Mouse (Mus musculus) small intestine, adult 2 months (tissue): ENCODE results near the gene Wdr92. TPM values are rescaled to one million over a fixed set of nuclear protein-coding genes. Genes with fewer than 3 reads are reported as not detected.

ENCODE experiments used
- H3K27ac ChIP-seq: fragments of 200-500 bp; 2 replicates; pipeline ENCODE4 v1.5.1; 2012; ENCODE audit warnings: low read depth, low read length, control low read depth, inconsistent platforms; ENCODE audit not compliant: insufficient read depth
- H3K27me3 ChIP-seq: fragments of 200-500 bp; 2 replicates; pipeline ENCODE4 v1.6.1; 2012; ENCODE audit warnings: mild to moderate bottlenecking, moderate library complexity, low read length, inconsistent platforms; ENCODE audit not compliant: control insufficient read depth, insufficient read depth
- H3K36me3 ChIP-seq: fragments of 200-500 bp; 2 replicates; pipeline ENCODE4 v1.6.1; 2012; ENCODE audit warnings: mild to moderate bottlenecking, low read length, control low read depth, inconsistent platforms; ENCODE audit not compliant: control insufficient read depth, insufficient read depth
- H3K4me1 ChIP-seq: fragments of 200-500 bp; 2 replicates; pipeline ENCODE4 v1.6.1; 2012; ENCODE audit warnings: low read length, inconsistent platforms, mixed read lengths; ENCODE audit not compliant: control insufficient read depth, insufficient read depth, insufficient read length
- H3K4me3 ChIP-seq: fragments of 200-500 bp; 2 replicates; pipeline ENCODE4 v1.5.1; 2012; ENCODE audit warnings: low read depth, mild to moderate bottlenecking, control low read depth, inconsistent platforms, low read length, moderate library complexity
- CTCF ChIP-seq: fragments of 200-500 bp; IDR thresholded peaks from 2 replicates; pipeline ENCODE4 v1.5.1; 2012; ENCODE audit warnings: low read depth, mild to moderate bottlenecking, control low read depth, inconsistent platforms, low read length, moderate library complexity, mixed read lengths; ENCODE audit not compliant: insufficient replicate concordance, insufficient read length; ENCODE audit errors: extremely low read depth
- POLR2A ChIP-seq: fragments of 200-500 bp; IDR thresholded peaks from 2 replicates; pipeline ENCODE4 v1.6.1; 2012; ENCODE audit warnings: low read depth, mild to moderate bottlenecking, control low read depth, inconsistent platforms, low read length, moderate library complexity
- WGBS: fragments of 180-500 bp; shearing (Covaris S2); methylation state at CpG from one replicate; pipeline ENCODE4 v1.1.7; 2018; 5-methylcytosine and 5-hydroxymethylcytosine counted together
- polyA plus RNA-seq: library from polyadenylated mRNA; depleted of rRNA; stranded (reverse); fragments of >200 nt; gene quantifications from 2 replicates; pipeline ENCODE4 v1.2.3, GENCODE M21; 2012; rRNA removed

Gene Wdr92
- 2.3 and 3.3 TPM in 2 replicates for polyA plus RNA-seq

DNA sequence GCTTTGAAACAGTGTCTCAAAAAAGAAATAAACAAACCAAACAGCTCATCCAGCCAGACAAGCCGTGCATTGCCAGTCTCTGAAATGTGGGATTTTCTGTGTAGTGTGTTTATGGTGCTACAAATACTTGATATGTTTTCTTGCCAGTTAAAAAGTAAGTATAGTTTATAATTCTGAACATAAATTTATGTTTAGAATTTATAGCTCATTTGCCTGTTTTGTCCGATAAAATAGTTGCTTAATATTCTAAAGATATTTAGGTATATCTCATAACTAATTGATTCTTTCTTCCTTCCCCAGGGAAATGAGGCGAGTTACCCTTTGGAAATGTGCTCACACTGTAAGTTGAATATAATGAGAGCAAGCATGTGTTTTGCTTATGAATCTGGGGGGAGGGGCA lies at the start of gene Wdr92:
Gene Wdr92, plus strand, starts transcription at position 301 of the 400 bp plus-strand sequence.
- Histone ChIP-seq H3K27me3 (no peaks in the 10 kb centered on the region), H3K27ac (no peak within 1 kb of the TSS), H3K4me3 (no peak within 1 kb of the TSS), H3K36me3 (peaks cover 8% of the 10 kb centered on the region), H3K4me1 (no peaks in the 10 kb centered on the region)
- WGBS: 81% methylated on average over 3 of the region's 3 CpGs
- no peak for TF ChIP-seq CTCF

DNA sequence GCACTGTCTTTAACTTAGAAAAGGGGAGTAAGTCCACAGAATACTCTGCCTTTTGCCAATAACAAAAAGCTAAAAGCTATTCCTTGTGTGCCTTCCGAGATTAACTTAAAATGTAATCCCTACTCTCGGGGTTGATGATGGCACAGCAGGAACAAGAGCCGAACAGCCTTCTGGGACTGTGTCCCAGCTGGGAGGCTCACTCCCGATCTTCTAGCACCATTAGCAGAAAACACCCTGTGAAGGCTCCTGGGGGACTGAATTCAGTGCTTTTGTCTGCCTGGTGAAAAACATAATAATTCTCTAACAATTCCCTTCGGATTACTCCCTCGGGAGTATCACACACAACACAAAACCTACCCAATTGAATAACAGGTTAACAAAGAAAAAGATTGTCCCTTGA lies 46.3 kb upstream of the Wdr92 start:
- TF ChIP-seq POLR2A: no peak
- no peak for TF ChIP-seq CTCF
- WGBS: 49% methylated on average over 6 of the region's 6 CpGs
- H3K36me3 ChIP-seq: no peaks in the 10 kb centered on the region
- H3K27ac ChIP-seq: no peak overlapping the region
- H3K27me3 ChIP-seq: no peaks in the 10 kb centered on the region
- H3K4me1 ChIP-seq: no peaks in the 10 kb centered on the region
- H3K4me3 ChIP-seq: no peak overlapping the region

DNA sequence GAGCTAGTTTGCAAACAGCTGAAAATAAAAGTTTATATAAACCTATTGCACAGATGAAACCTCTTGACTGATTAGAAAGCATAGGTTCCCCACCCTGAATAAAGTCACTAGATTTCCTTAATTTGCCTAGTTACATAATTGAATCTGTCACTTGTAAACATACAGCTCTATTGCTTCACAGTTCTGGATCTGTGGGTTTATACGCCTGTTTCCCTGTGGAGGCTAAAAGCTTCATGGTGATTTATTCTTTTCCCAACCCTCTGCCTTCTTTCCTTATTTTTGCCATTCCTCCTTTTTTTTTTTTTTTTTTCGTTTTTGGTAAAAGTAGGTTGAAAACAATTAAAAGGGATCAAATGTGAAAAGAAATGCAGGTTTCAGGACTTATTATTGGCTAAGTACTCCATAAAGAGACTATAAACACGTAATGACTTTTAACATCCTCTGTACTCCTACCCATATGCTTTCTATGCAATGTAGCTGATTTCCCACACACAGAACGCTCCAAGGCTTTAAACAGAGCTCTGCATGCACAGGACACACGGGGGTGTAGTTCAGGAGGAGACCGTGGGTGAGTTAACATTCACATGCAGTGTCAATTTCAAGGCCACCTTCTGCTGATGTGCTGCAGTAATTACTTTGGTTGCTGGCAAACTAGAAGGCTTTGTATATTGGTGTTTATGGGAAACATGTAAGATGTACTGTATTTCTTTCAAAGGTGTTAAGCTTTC lies 43.4 kb upstream of the Wdr92 start:
- H3K4me1 ChIP-seq: no peaks in the 10 kb centered on the region
- no peaks in the 10 kb centered on the region for H3K27me3 ChIP-seq
- H3K4me3 ChIP-seq: no peak overlapping the region
- H3K27ac ChIP-seq: no peak overlapping the region
- no peaks in the 10 kb centered on the region for H3K36me3 ChIP-seq
- TF ChIP-seq CTCF: no peak
- TF ChIP-seq POLR2A: no peak
- WGBS: 52% methylated on average over 6 of the region's 6 CpGs

DNA sequence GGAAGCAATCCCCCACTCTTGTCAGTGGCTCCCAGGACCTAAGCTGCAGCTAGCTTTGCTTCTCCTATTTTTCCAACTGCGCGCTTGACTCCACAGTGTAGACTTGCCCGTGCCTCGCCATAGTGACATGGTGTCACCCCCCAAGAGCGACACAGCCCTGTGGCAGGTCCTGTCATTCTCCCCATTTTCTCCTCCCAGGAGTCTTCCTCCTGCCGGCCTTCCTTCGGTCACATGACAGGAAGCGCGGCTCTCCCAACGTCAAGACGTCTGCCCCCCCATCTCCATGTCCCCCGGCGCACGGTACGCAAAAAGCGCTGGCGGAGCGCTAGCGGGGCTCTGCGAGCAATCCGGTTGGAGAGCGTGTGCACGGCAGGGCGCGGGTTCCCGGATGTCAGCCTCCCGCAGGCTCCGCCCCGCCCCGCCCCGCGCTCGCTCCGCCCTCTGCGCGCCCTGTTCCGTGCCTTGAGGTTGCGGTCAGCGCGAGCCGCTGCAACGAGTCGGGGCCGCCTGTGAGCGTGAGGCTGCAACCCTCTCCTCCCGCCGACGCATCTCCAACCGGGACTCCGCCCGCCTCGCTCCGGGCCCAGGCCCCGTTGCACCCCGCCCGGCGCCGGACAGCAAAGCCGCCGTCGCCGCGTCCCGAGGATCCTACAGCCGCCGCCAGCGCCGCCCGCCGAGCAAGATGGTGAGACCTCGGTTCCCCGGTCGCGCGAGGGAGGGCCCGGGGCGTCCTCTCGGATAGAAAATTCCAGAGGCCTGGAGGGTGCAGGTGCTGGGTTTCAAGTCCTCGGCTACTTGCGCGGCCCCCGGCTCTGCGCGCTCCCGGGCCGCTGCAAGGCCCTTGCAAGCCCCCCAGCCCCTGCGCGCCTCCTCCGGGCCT lies 22.8 kb upstream of the Wdr92 start, which contains the start of gene Ppp3r1:
Gene Ppp3r1, plus strand, starts transcription at position 406 of the 880 bp plus-strand sequence.
- H3K36me3 ChIP-seq: no peaks in the 10 kb centered on the region
- peak within 1 kb of the TSS; percentile 87 for H3K27ac ChIP-seq
- peaks cover 10% of the 10 kb centered on the region for H3K4me1 ChIP-seq
- H3K27me3 ChIP-seq: no peaks in the 10 kb centered on the region
- TF ChIP-seq POLR2A (peak; percentile 74), CTCF (no peak)
- H3K4me3 ChIP-seq: peak within 1 kb of the TSS; percentile 94
- WGBS: under 1% methylated on average over 88 of the region's 89 CpGs

- no peaks in the 10 kb centered on the region for H3K27me3 ChIP-seq
- peak overlapping the region; percentile 80 for H3K27ac ChIP-seq
- 1% methylated on average over 46 of the region's 46 CpGs for WGBS
- H3K36me3 ChIP-seq: no peaks in the 10 kb centered on the region
- H3K4me1 ChIP-seq: peaks cover 12% of the 10 kb centered on the region
- peak overlapping the region; percentile 94 for H3K4me3 ChIP-seq
- TF ChIP-seq CTCF: no peak
- no peak for TF ChIP-seq POLR2A
Measured at GRCm38 (mm10) chr11:17159738-17160241, 22.1 kb upstream of the Wdr92 start.

GRCm38 (mm10) chr11:17160242-17160641 lies 21.7 kb upstream of the Wdr92 start:
- TF ChIP-seq CTCF: peak; percentile 11; the same call in 1 of the 2 replicates
- no peak for TF ChIP-seq POLR2A
- H3K27me3 ChIP-seq: no peaks in the 10 kb centered on the region
- H3K27ac ChIP-seq: peak overlapping the region; percentile 80
- peaks cover 14% of the 10 kb centered on the region for H3K4me1 ChIP-seq
- peak overlapping the region; percentile 94 for H3K4me3 ChIP-seq
- H3K36me3 ChIP-seq: no peaks in the 10 kb centered on the region
- under 1% methylated on average over 12 of the region's 12 CpGs for WGBS

- TF ChIP-seq CTCF (no peak), POLR2A (no peak)
- H3K4me1 ChIP-seq: peaks cover 26% of the 10 kb centered on the region
- no peak overlapping the region; the same call in 1 of the 2 replicates for H3K27ac ChIP-seq
- no peak overlapping the region for H3K4me3 ChIP-seq
- H3K27me3 ChIP-seq: no peaks in the 10 kb centered on the region
- no peaks in the 10 kb centered on the region for H3K36me3 ChIP-seq
- WGBS: 22% methylated on average over 1 of the region's 1 CpGs
Measured at GRCm38 (mm10) chr11:17163956-17164355, 18.0 kb upstream of the Wdr92 start.
